Mouse (Mus musculus) lung, embryonic 16.5 days (tissue): ENCODE measurements around the gene Ascc3. TPM values are rescaled to one million over a fixed set of nuclear protein-coding genes. Genes with fewer than 3 reads are reported as not detected.

Source experiments
- ATAC-seq: fragments of 200-750 bp; cut with Nextera tagmentation; 2 replicates; pipeline ENCODE4 v1.8.0; 2017; ENCODE audit warnings: low read depth, mild to moderate bottlenecking, moderate library complexity
- H3K27ac ChIP-seq: fragments of 300-500 bp; sonication (generic); 2 replicates; pipeline ENCODE4 v1.5.1; 2014; ENCODE audit warnings: mild to moderate bottlenecking, control low read depth, low read length
- H3K27me3 ChIP-seq: fragments of 300-500 bp; sonication (generic); 2 replicates; pipeline ENCODE4 v1.6.1; 2014; ENCODE audit warnings: low read depth, low read length, mixed read lengths; ENCODE audit not compliant: control insufficient read depth, insufficient read depth
- H3K36me3 ChIP-seq: fragments of 300-500 bp; sonication (generic); 2 replicates; pipeline ENCODE4 v1.6.1; 2014; ENCODE audit warnings: low read length; ENCODE audit not compliant: control insufficient read depth, insufficient read depth
- H3K4me1 ChIP-seq: fragments of 300-500 bp; sonication (generic); replicated peaks from 2 replicates; pipeline ENCODE4 v1.6.1; 2014; ENCODE audit warnings: low read length, mixed read lengths; ENCODE audit not compliant: control insufficient read depth, insufficient read depth
- H3K4me2 ChIP-seq: fragments of 300-500 bp; sonication (generic); 2 replicates; pipeline ENCODE4 v1.6.1; 2014; ENCODE audit warnings: low read depth, low read length, control low read depth
- H3K4me3 ChIP-seq: fragments of 300-500 bp; sonication (generic); 2 replicates; pipeline ENCODE4 v1.5.1; 2014; ENCODE audit warnings: mild to moderate bottlenecking, low read length, control low read depth
- H3K9ac ChIP-seq: fragments of 300-500 bp; sonication (generic); 2 replicates; pipeline ENCODE4 v1.6.1; 2014; ENCODE audit warnings: low read length, control low read depth
- H3K9me3 ChIP-seq: fragments of 300-500 bp; sonication (generic); 2 replicates; pipeline ENCODE4 v1.6.1; 2016; ENCODE audit warnings: low read length; ENCODE audit not compliant: control insufficient read depth
- WGBS: fragments of 180-500 bp; shearing (Covaris S2); extraction: QIAGEN DNeasy Blood & Tissue Kit; methylation state at CpG from one replicate; pipeline ENCODE4 v1.1.7; 2014; 5-methylcytosine and 5-hydroxymethylcytosine counted together
- polyA plus RNA-seq: library from polyadenylated mRNA; unstranded; fragments of >200 nt; fragmentation: Nextera tagmentation; extraction: Ambion mirVana; gene quantifications from 2 replicates; pipeline ENCODE4 v1.2.1, GENCODE M21; 2015

Ascc3 gene
- 19.9 and 20.1 TPM in 2 replicates for polyA plus RNA-seq

- no peaks in the 10 kb centered on the region for H3K27me3 ChIP-seq
- peak within 1 kb of the TSS; percentile 93 for H3K4me3 ChIP-seq
- peak; percentile 100 for ATAC-seq
- H3K36me3 ChIP-seq = no peaks in the 10 kb centered on the region
- peak within 1 kb of the TSS; percentile 95 for H3K27ac ChIP-seq
- H3K4me2 ChIP-seq = peak within 1 kb of the TSS; percentile 56
- under 1% methylated on average over 60 of the region's 79 CpGs for WGBS
- H3K4me1 ChIP-seq = no peaks in the 10 kb centered on the region; the same call in 1 of the 2 replicates
- H3K9me3 ChIP-seq = no peaks in the 10 kb centered on the region
- H3K9ac ChIP-seq = peak within 1 kb of the TSS; percentile 88
Observed at GRCm38 (mm10) chr10:50592355-50593293, at the start of gene Ascc3. Gene Ascc3 (plus strand): TSS chr10:50592669.

GRCm38 (mm10) chr10:50584721-50585120 lies 7.7 kb upstream of the Ascc3 start:
- ATAC-seq = no peak
- WGBS = 21% methylated on average over 1 of the region's 1 CpGs
- no peaks in the 10 kb centered on the region for H3K9me3 ChIP-seq

GRCm38 (mm10) chr10:50586556-50586955 lies 5.9 kb upstream of the Ascc3 start:
- Histone ChIP-seq H3K9ac (no peak overlapping the region), H3K4me1 (no peaks in the 10 kb centered on the region; the same call in 1 of the 2 replicates), H3K4me3 (no peak overlapping the region), H3K9me3 (no peaks in the 10 kb centered on the region), H3K27me3 (no peaks in the 10 kb centered on the region), H3K36me3 (no peaks in the 10 kb centered on the region), H3K27ac (no peak overlapping the region), H3K4me2 (no peak overlapping the region)
- WGBS = 89% methylated on average over 1 of the region's 1 CpGs
- no peak for ATAC-seq

More at GRCm38 (mm10) chr10:50584721-50585120, 7.7 kb upstream of the Ascc3 start:
- Histone ChIP-seq H3K36me3 (no peaks in the 10 kb centered on the region), H3K4me1 (no peaks in the 10 kb centered on the region), H3K27ac (no peak overlapping the region), H3K9ac (no peak overlapping the region), H3K27me3 (no peaks in the 10 kb centered on the region), H3K4me3 (no peak overlapping the region), H3K4me2 (no peak overlapping the region)

- Histone ChIP-seq H3K4me3 (peak overlapping the region; percentile 93), H3K9ac (peak overlapping the region; percentile 88; the same call in 1 of the 2 replicates), H3K4me1 (no peaks in the 10 kb centered on the region; the same call in 1 of the 2 replicates), H3K27me3 (no peaks in the 10 kb centered on the region), H3K36me3 (no peaks in the 10 kb centered on the region), H3K9me3 (no peaks in the 10 kb centered on the region), H3K4me2 (peak overlapping the region; percentile 56), H3K27ac (no peak overlapping the region)
- no peak for ATAC-seq
- 65% methylated on average over 12 of the region's 12 CpGs for WGBS
Observed at GRCm38 (mm10) chr10:50593371-50593770, 902 bp downstream of the Ascc3 start.

GRCm38 (mm10) chr10:50595340-50595739 lies 2.9 kb downstream of the Ascc3 start:
- ATAC-seq = no peak
- H3K27ac ChIP-seq = no peak overlapping the region
- H3K36me3 ChIP-seq = no peaks in the 10 kb centered on the region
- H3K4me1 ChIP-seq = no peaks in the 10 kb centered on the region; the same call in 1 of the 2 replicates
- no peaks in the 10 kb centered on the region for H3K27me3 ChIP-seq
- no peaks in the 10 kb centered on the region for H3K9me3 ChIP-seq
- no peak overlapping the region for H3K4me2 ChIP-seq
- no peak overlapping the region for H3K4me3 ChIP-seq
- H3K9ac ChIP-seq = no peak overlapping the region

- no peak overlapping the region for H3K9ac ChIP-seq
- H3K9me3 ChIP-seq = no peaks in the 10 kb centered on the region; the same call in 1 of the 2 replicates
- no peak overlapping the region for H3K4me3 ChIP-seq
- no peaks in the 10 kb centered on the region for H3K4me1 ChIP-seq
- 81% methylated on average over 5 of the region's 5 CpGs for WGBS
- ATAC-seq = no peak
- no peaks in the 10 kb centered on the region for H3K36me3 ChIP-seq
- no peak overlapping the region for H3K4me2 ChIP-seq
- H3K27ac ChIP-seq = no peak overlapping the region
- no peaks in the 10 kb centered on the region for H3K27me3 ChIP-seq
Observed at GRCm38 (mm10) chr10:50604919-50605318, 12.4 kb downstream of the Ascc3 start.

- H3K27me3 ChIP-seq = no peaks in the 10 kb centered on the region
- no peak for ATAC-seq
- 89% methylated on average over 9 of the region's 9 CpGs for WGBS
- no peaks in the 10 kb centered on the region for H3K4me1 ChIP-seq
- peaks cover 2% of the 10 kb centered on the region; the same call in 1 of the 2 replicates for H3K36me3 ChIP-seq
- H3K4me2 ChIP-seq = no peak overlapping the region
- no peak overlapping the region for H3K9ac ChIP-seq
- H3K4me3 ChIP-seq = no peak overlapping the region
- no peaks in the 10 kb centered on the region for H3K9me3 ChIP-seq
- no peak overlapping the region for H3K27ac ChIP-seq
Observed at GRCm38 (mm10) chr10:50613840-50614239, 21.4 kb downstream of the Ascc3 start.

GRCm38 (mm10) chr10:50625874-50626273 lies 33.4 kb downstream of the Ascc3 start:
- Histone ChIP-seq H3K4me2 (no peak overlapping the region), H3K9me3 (peaks cover 3% of the 10 kb centered on the region; the same call in 1 of the 2 replicates), H3K4me1 (no peaks in the 10 kb centered on the region), H3K27ac (no peak overlapping the region), H3K9ac (no peak overlapping the region), H3K27me3 (no peaks in the 10 kb centered on the region), H3K36me3 (peaks cover 9% of the 10 kb centered on the region), H3K4me3 (no peak overlapping the region)
- ATAC-seq = no peak
- 17% methylated on average over 1 of the region's 1 CpGs for WGBS

GRCm38 (mm10) chr10:50639607-50640006 lies 47.1 kb downstream of the Ascc3 start:
- Histone ChIP-seq H3K4me2 (no peak overlapping the region), H3K4me1 (no peaks in the 10 kb centered on the region), H3K36me3 (no peaks in the 10 kb centered on the region), H3K27me3 (no peaks in the 10 kb centered on the region), H3K27ac (no peak overlapping the region), H3K9ac (no peak overlapping the region), H3K9me3 (no peaks in the 10 kb centered on the region), H3K4me3 (no peak overlapping the region)
- 76% methylated on average over 1 of the region's 1 CpGs for WGBS
- no peak for ATAC-seq
